In genomic region chr17:46553469-46553868, GRCm38 (mm10) we compare ENCODE assay signal across 8 mouse cellular contexts. TPM values are rescaled to one million over a fixed set of nuclear protein-coding genes. Genes with fewer than 3 reads are reported as not detected.
A peak's percentile ranks its signal among the peaks of the same experiment; 100 is the strongest.
DNase-seq lines count a peak whose midpoint lies in the region; ATAC-seq and TF ChIP-seq lines count a peak whose summit lies in the region.

No protein-coding gene starts in this region.

- DNase-seq in kidney, postnatal 0 days (ENCODE audit: low spot score): no peak
- no peak for DNase-seq in kidney, adult 18-20 months
- no peak for DNase-seq in hindbrain, postnatal 0 days (ENCODE audit: low spot score)
- DNase-seq in midbrain, postnatal 0 days (ENCODE audit: low spot score): no peak
- no peak for DNase-seq in thymus, adult 2 months
- no peak for DNase-seq in left cerebral cortex, postnatal 14 days (ENCODE audit: low spot score in 2 of 2)
- DNase-seq in thymus, postnatal 10 days (ENCODE audit: low spot score in 2 of 2): no peak

- H3K27me3 ChIP-seq in kidney, postnatal 0 days (ENCODE audit: insufficient read depth, low read length): no peaks in the 10 kb centered on the region
- H3K27me3 ChIP-seq in hindbrain, postnatal 0 days (ENCODE audit: insufficient read depth, low read length): no peaks in the 10 kb centered on the region
- no peaks in the 10 kb centered on the region for H3K27me3 ChIP-seq in midbrain, postnatal 0 days (ENCODE audit: insufficient read depth, low read length)
- no peaks in the 10 kb centered on the region for H3K27me3 ChIP-seq in thymus, adult 2 months (ENCODE audit: control insufficient read depth, insufficient read depth, low read length)

- ATAC-seq in kidney, postnatal 0 days (replicated peaks; ENCODE audit: low FRiP score, low read depth): no peak
- no peak for ATAC-seq in hindbrain, postnatal 0 days
- ATAC-seq in midbrain, postnatal 0 days (ENCODE audit: low FRiP score): no peak

- peak overlapping the region; percentile 80 for H3K27ac ChIP-seq in kidney, postnatal 0 days
- H3K27ac ChIP-seq in embryonic fibroblast, embryonic 13.5 days (ENCODE audit: insufficient read depth, low read length): peak overlapping the region; percentile 79
- H3K27ac ChIP-seq in hindbrain, postnatal 0 days: peak overlapping the region; percentile 62; the same call in 1 of the 2 replicates
- peak overlapping the region; percentile 70 for H3K27ac ChIP-seq in midbrain, postnatal 0 days (ENCODE audit: low read depth, low read length)
- H3K27ac ChIP-seq in thymus, adult 2 months (ENCODE audit: control insufficient read depth, insufficient read depth, low read length): no peak overlapping the region

- H3K4me2 ChIP-seq in kidney, postnatal 0 days (ENCODE audit: low read length): peak overlapping the region; percentile 94
- peak overlapping the region; percentile 91 for H3K4me2 ChIP-seq in hindbrain, postnatal 0 days (ENCODE audit: low read depth, low read length)
- H3K4me2 ChIP-seq in midbrain, postnatal 0 days (ENCODE audit: low read depth, low read length, poor library complexity, severe bottlenecking): peak overlapping the region; percentile 86

- H3K36me3 ChIP-seq in kidney, postnatal 0 days (ENCODE audit: insufficient read depth, low read length): peaks cover 36% of the 10 kb centered on the region
- peaks cover 33% of the 10 kb centered on the region for H3K36me3 ChIP-seq in hindbrain, postnatal 0 days (ENCODE audit: insufficient read depth, low read length)
- peaks cover 27% of the 10 kb centered on the region for H3K36me3 ChIP-seq in midbrain, postnatal 0 days (ENCODE audit: insufficient read depth, low read length)
- H3K36me3 ChIP-seq in thymus, adult 2 months (ENCODE audit: control insufficient read depth, insufficient read depth, low read length): peaks cover 17% of the 10 kb centered on the region

- H3K4me1 ChIP-seq in kidney, postnatal 0 days (replicated peaks; ENCODE audit: insufficient read depth, low read length): peaks cover 28% of the 10 kb centered on the region
- H3K4me1 ChIP-seq in embryonic fibroblast, embryonic 13.5 days (ENCODE audit: control insufficient read depth, insufficient read depth, low read length): peaks cover 2% of the 10 kb centered on the region; the same call in 1 of the 2 replicates
- H3K4me1 ChIP-seq in hindbrain, postnatal 0 days (ENCODE audit: insufficient read depth, low read length): peaks cover 19% of the 10 kb centered on the region; the same call in 1 of the 2 replicates
- peaks cover 20% of the 10 kb centered on the region for H3K4me1 ChIP-seq in midbrain, postnatal 0 days (ENCODE audit: insufficient read depth, low read length)
- H3K4me1 ChIP-seq in thymus, adult 2 months (replicated peaks; ENCODE audit: control insufficient read depth, insufficient read depth, low read length): peaks cover 18% of the 10 kb centered on the region

- no peak for TF ChIP-seq CTCF in kidney, postnatal 0 days (IDR thresholded peaks at IDR 0.05; ENCODE audit: low read depth)
- no peak for TF ChIP-seq CTCF in embryonic fibroblast, embryonic 13.5 days (IDR thresholded peaks at IDR 0.05; ENCODE audit: borderline replicate concordance, insufficient read depth, low read length)
- no peak for TF ChIP-seq CTCF in hindbrain, postnatal 0 days (IDR thresholded peaks at IDR 0.05; ENCODE audit: low read depth)
- no peak for TF ChIP-seq CTCF in midbrain, postnatal 0 days (IDR thresholded peaks at IDR 0.05)
- no peak for TF ChIP-seq CTCF in thymus, adult 2 months (IDR thresholded peaks at IDR 0.05; ENCODE audit: borderline replicate concordance, control insufficient read depth, extremely low read depth, insufficient read depth, low read length, poor library complexity)

- peak; percentile 41 for TF ChIP-seq POLR2A in embryonic fibroblast, embryonic 13.5 days (IDR thresholded peaks at IDR 0.05; ENCODE audit: low read depth, low read length)
- TF ChIP-seq POLR2A in thymus, adult 2 months (IDR thresholded peaks at IDR 0.05; ENCODE audit: control insufficient read depth, extremely low read depth, insufficient read depth, low read length, poor library complexity): no peak

- 48% methylated on average over 11 of the region's 11 CpGs for WGBS in kidney, postnatal 0 days
- WGBS in hindbrain, postnatal 0 days: 53% methylated on average over 11 of the region's 11 CpGs
- 48% methylated on average over 11 of the region's 11 CpGs for WGBS in midbrain, postnatal 0 days
- WGBS in thymus, adult 2 months: 94% methylated on average over 11 of the region's 11 CpGs

- H3K4me3 ChIP-seq in kidney, postnatal 0 days (replicated peaks; ENCODE audit: low read depth, low read length): peak overlapping the region; percentile 79
- H3K4me3 ChIP-seq in embryonic fibroblast, embryonic 13.5 days (ENCODE audit: insufficient read depth, low read length): peak overlapping the region; percentile 90
- peak overlapping the region; percentile 100 for H3K4me3 ChIP-seq in hindbrain, postnatal 0 days (ENCODE audit: low read length)
- H3K4me3 ChIP-seq in midbrain, postnatal 0 days (ENCODE audit: low read depth, low read length): peak overlapping the region; percentile 100
- H3K4me3 ChIP-seq in thymus, adult 2 months (ENCODE audit: control insufficient read depth, insufficient read depth, low read length): no peak overlapping the region

- no peaks in the 10 kb centered on the region for H3K9me3 ChIP-seq in kidney, postnatal 0 days (replicated peaks; ENCODE audit: low read length)
- H3K9me3 ChIP-seq in hindbrain, postnatal 0 days (ENCODE audit: low read length): no peaks in the 10 kb centered on the region
- H3K9me3 ChIP-seq in midbrain, postnatal 0 days (ENCODE audit: low read length): no peaks in the 10 kb centered on the region

- intact Hi-C loops in left cerebral cortex, postnatal 14 days (cut with DNase I): no loop called here

- no peak overlapping the region for H3K9ac ChIP-seq in kidney, postnatal 0 days (ENCODE audit: low read depth, low read length)
- peak overlapping the region; percentile 31 for H3K9ac ChIP-seq in hindbrain, postnatal 0 days (replicated peaks; ENCODE audit: low read length)
- 0 out of 2 replicates have a peak overlapping the region, but pooled peaks have one; percentile 99 for H3K9ac ChIP-seq in midbrain, postnatal 0 days (replicated peaks; ENCODE audit: low read length, poor library complexity, severe bottlenecking)

RNA-seq across cellular contexts. Expression of gene Srf, which starts 2.5 kb away (rescaled TPM):
- polyA plus RNA-seq in kidney, postnatal 0 days (2015; fragmentation: Nextera tagmentation; extraction: Ambion mirVana): 5.5 and 6.0 TPM in 2 replicates
- 50.9 and 61.2 TPM in 2 replicates for polyA plus RNA-seq in embryonic fibroblast, embryonic 13.5 days (2011; ENCODE audit: insufficient read length, low read depth, missing spikeins)
- 67.0 and 67.3 TPM in 2 replicates for total RNA-seq in hindbrain, postnatal 0 days (2014; rRNA removed)
- polyA plus RNA-seq in hindbrain, postnatal 0 days (2015; fragmentation: Nextera tagmentation; extraction: Ambion mirVana): 3.0 and 3.8 TPM in 2 replicates
- total RNA-seq in midbrain, postnatal 0 days (2014; rRNA removed): 45.8 and 69.0 TPM in 2 replicates
- polyA plus RNA-seq in midbrain, postnatal 0 days (2015; fragmentation: Nextera tagmentation; extraction: Ambion mirVana): 2.6 and 3.3 TPM in 2 replicates
- 297 and 310 TPM in 2 replicates for polyA plus RNA-seq in thymus, adult 2 months (2012; rRNA removed)
- 10 to 100 TPM; 52.0 to 65.9 TPM for total RNA-seq in left cerebral cortex, postnatal 14 days (2021)

RNA-seq across cellular contexts. Expression of gene Cul9, which starts 7.3 kb away (rescaled TPM):
- polyA plus RNA-seq in kidney, postnatal 0 days (2015; fragmentation: Nextera tagmentation; extraction: Ambion mirVana): 6.0 and 6.5 TPM in 2 replicates
- 5.7 and 8.6 TPM in 2 replicates for polyA plus RNA-seq in embryonic fibroblast, embryonic 13.5 days (2011; ENCODE audit: insufficient read length, low read depth, missing spikeins)
- 55.3 and 58.2 TPM in 2 replicates for total RNA-seq in hindbrain, postnatal 0 days (2014; rRNA removed)
- polyA plus RNA-seq in hindbrain, postnatal 0 days (2015; fragmentation: Nextera tagmentation; extraction: Ambion mirVana): 12.2 and 14.4 TPM in 2 replicates
- 53.8 and 70.9 TPM in 2 replicates for total RNA-seq in midbrain, postnatal 0 days (2014; rRNA removed)
- 13.6 and 16.7 TPM in 2 replicates for polyA plus RNA-seq in midbrain, postnatal 0 days (2015; fragmentation: Nextera tagmentation; extraction: Ambion mirVana)
- 21.8 and 22.0 TPM in 2 replicates for polyA plus RNA-seq in thymus, adult 2 months (2012; rRNA removed)
- 10 to 100 TPM; 49.3 to 50.8 TPM for total RNA-seq in left cerebral cortex, postnatal 14 days (2021)

RNA-seq across cellular contexts. Expression of gene Dnph1, which starts 57.0 kb away (rescaled TPM):
- 31.8 and 32.7 TPM in 2 replicates for polyA plus RNA-seq in kidney, postnatal 0 days (2015; fragmentation: Nextera tagmentation; extraction: Ambion mirVana)
- polyA plus RNA-seq in embryonic fibroblast, embryonic 13.5 days (2011; ENCODE audit: insufficient read length, low read depth, missing spikeins): 7.2 and 9.9 TPM in 2 replicates
- total RNA-seq in hindbrain, postnatal 0 days (2014; rRNA removed): 8.9 and 9.9 TPM in 2 replicates
- 19.2 and 23.4 TPM in 2 replicates for polyA plus RNA-seq in hindbrain, postnatal 0 days (2015; fragmentation: Nextera tagmentation; extraction: Ambion mirVana)
- total RNA-seq in midbrain, postnatal 0 days (2014; rRNA removed): 4.0 and 4.1 TPM in 2 replicates
- 10.2 and 10.4 TPM in 2 replicates for polyA plus RNA-seq in midbrain, postnatal 0 days (2015; fragmentation: Nextera tagmentation; extraction: Ambion mirVana)
- 14.0 and 17.7 TPM in 2 replicates for polyA plus RNA-seq in thymus, adult 2 months (2012; rRNA removed)
- 1 to 10 TPM; 5.2 to 5.3 TPM for total RNA-seq in left cerebral cortex, postnatal 14 days (2021)
